27 mouse cellular contexts compared by ENCODE assay signal in the genomic region with DNA sequence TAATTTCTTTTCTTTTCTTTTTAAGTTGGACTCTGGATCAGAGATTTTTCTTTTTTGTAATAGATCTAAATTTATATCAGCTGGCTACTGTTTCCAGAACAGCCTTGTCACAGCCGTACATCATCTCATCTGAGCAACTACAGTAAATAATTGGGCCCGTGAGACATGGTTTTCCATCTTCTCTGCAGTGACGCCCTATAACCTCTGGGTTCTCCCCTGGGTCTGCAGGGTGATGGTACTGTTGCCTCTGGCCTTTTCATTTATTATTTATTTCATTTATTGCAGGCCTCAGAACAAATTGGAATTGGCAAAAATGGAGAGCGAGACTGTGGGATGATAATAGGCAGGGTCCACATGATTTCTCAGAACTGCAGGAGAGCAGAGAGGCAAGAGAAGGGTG.
A peak's percentile ranks its signal among the peaks of the same experiment; 100 is the strongest.
DNase-seq lines count a peak whose midpoint lies in the region; ATAC-seq and TF ChIP-seq lines count a peak whose summit lies in the region.
"Had no signal": no experiment of that assay in that cellular context is flagged by ENCODE, and none has a peak within 500 bp of the region (broad histone marks: within the 10 kb centered on the region; RNA-seq: fewer than 3 reads in every experiment).

No protein-coding gene starts in this region.

- H3K36me3 ChIP-seq in kidney, adult 2 months (ENCODE audit: control insufficient read depth, insufficient read depth, low read length), result no peaks in the 10 kb centered on the region
- no peaks in the 10 kb centered on the region for H3K36me3 ChIP-seq in neural tube, embryonic 11.5 days (ENCODE audit: control insufficient read depth, insufficient read depth, low read length)
- H3K36me3 ChIP-seq in neural tube, embryonic 15.5 days, result no peaks in the 10 kb centered on the region
- no peaks in the 10 kb centered on the region for H3K36me3 ChIP-seq in midbrain, embryonic 13.5 days
- no peaks in the 10 kb centered on the region for H3K36me3 ChIP-seq in midbrain, embryonic 15.5 days (replicated peaks)
- H3K36me3 ChIP-seq: embryonic facial prominence, embryonic 10.5 days; embryonic facial prominence, embryonic 13.5 days; forebrain, embryonic 12.5 days; forebrain, embryonic 15.5 days; heart, embryonic 13.5 days had no signal

- no peak overlapping the region for H3K9ac ChIP-seq in neural tube, embryonic 11.5 days (ENCODE audit: low read length)
- H3K9ac ChIP-seq in neural tube, embryonic 15.5 days (replicated peaks), result no peak overlapping the region
- H3K9ac ChIP-seq in midbrain, embryonic 13.5 days (replicated peaks), result no peak overlapping the region
- no peak overlapping the region for H3K9ac ChIP-seq in midbrain, embryonic 15.5 days
- H3K9ac ChIP-seq: embryonic facial prominence, embryonic 13.5 days; forebrain, embryonic 12.5 days; forebrain, embryonic 15.5 days; heart, embryonic 13.5 days; hindbrain, embryonic 14.5 days had no signal

- peak; percentile 16 to 17 for DNase-seq in kidney, postnatal 4 days
- no peak for DNase-seq in kidney, adult 2 months
- peak; percentile 13 for DNase-seq in neural tube, embryonic 11.5 days (ENCODE audit: low spot score)
- DNase-seq in layer of hippocampus, postnatal 10 days (ENCODE audit: low spot score in 2 of 2), result no peak
- DNase-seq in right cerebral cortex, postnatal 36 days (ENCODE audit: low spot score in 2 of 2), result no peak
- DNase-seq: adrenal gland, adult 2 months; adrenal gland, postnatal 14 days; cerebellum, adult 11-12 months; cerebellum, adult 8-10 months; cerebellum, postnatal 10 days; cerebellum, postnatal 36 days; embryo, embryonic 11 days; gastrocnemius, postnatal 25 days; heart, adult 18-20 months; heart, postnatal 14 days; heart, postnatal 4 days had no signal

- TF ChIP-seq CTCF in kidney, adult 2 months (conservative IDR thresholded peaks at IDR 0.05; ENCODE audit: insufficient read depth, insufficient read length, low read depth, low read length), result no peak

- H3K4me1 ChIP-seq in kidney, adult 2 months (ENCODE audit: control insufficient read depth, insufficient read depth, low read length), result no peaks in the 10 kb centered on the region
- no peaks in the 10 kb centered on the region for H3K4me1 ChIP-seq in neural tube, embryonic 11.5 days (ENCODE audit: control insufficient read depth, insufficient read depth, low read length)
- no peaks in the 10 kb centered on the region for H3K4me1 ChIP-seq in neural tube, embryonic 15.5 days
- 0 out of 2 replicates have a peak, but pooled peaks cover 3% of the 10 kb centered on the region for H3K4me1 ChIP-seq in midbrain, embryonic 13.5 days (replicated peaks)
- H3K4me1 ChIP-seq in midbrain, embryonic 15.5 days, result no peaks in the 10 kb centered on the region
- H3K4me1 ChIP-seq: embryonic facial prominence, embryonic 13.5 days; forebrain, embryonic 12.5 days; forebrain, embryonic 15.5 days; heart, embryonic 13.5 days had no signal

- WGBS in kidney, adult 2 months, result 77% methylated on average over 4 of the region's 4 CpGs
- 66% methylated on average over 4 of the region's 4 CpGs for WGBS in neural tube, embryonic 11.5 days
- 52% methylated on average over 4 of the region's 4 CpGs for WGBS in neural tube, embryonic 15.5 days
- 68% methylated on average over 4 of the region's 4 CpGs for WGBS in midbrain, embryonic 13.5 days
- WGBS in midbrain, embryonic 15.5 days, result 65% methylated on average over 4 of the region's 4 CpGs

- no peak overlapping the region for H3K4me3 ChIP-seq in kidney, adult 2 months (ENCODE audit: insufficient read depth, low read depth, low read length)
- no peak overlapping the region for H3K4me3 ChIP-seq in neural tube, embryonic 11.5 days (ENCODE audit: low read depth, low read length)
- no peak overlapping the region for H3K4me3 ChIP-seq in neural tube, embryonic 15.5 days (replicated peaks)
- H3K4me3 ChIP-seq in midbrain, embryonic 13.5 days (replicated peaks), result no peak overlapping the region
- no peak overlapping the region for H3K4me3 ChIP-seq in midbrain, embryonic 15.5 days
- H3K4me3 ChIP-seq: embryonic facial prominence, embryonic 10.5 days; embryonic facial prominence, embryonic 13.5 days; erythroblast, embryonic 14.5 days; forebrain, embryonic 12.5 days; forebrain, embryonic 15.5 days; heart, embryonic 13.5 days had no signal

- no peaks in the 10 kb centered on the region for H3K9me3 ChIP-seq in neural tube, embryonic 11.5 days (ENCODE audit: control insufficient read depth, low read length)
- no peaks in the 10 kb centered on the region for H3K9me3 ChIP-seq in neural tube, embryonic 15.5 days (replicated peaks)
- H3K9me3 ChIP-seq in midbrain, embryonic 13.5 days, result no peaks in the 10 kb centered on the region
- H3K9me3 ChIP-seq in midbrain, embryonic 15.5 days, result no peaks in the 10 kb centered on the region
- H3K9me3 ChIP-seq: embryonic facial prominence, embryonic 10.5 days; embryonic facial prominence, embryonic 13.5 days; forebrain, embryonic 12.5 days; forebrain, embryonic 15.5 days; heart, embryonic 13.5 days had no signal

- no peak overlapping the region for H3K27ac ChIP-seq in kidney, adult 2 months (ENCODE audit: insufficient read depth, low read depth, low read length)
- H3K27ac ChIP-seq in neural tube, embryonic 11.5 days (ENCODE audit: low read depth, low read length), result no peak overlapping the region
- H3K27ac ChIP-seq in neural tube, embryonic 15.5 days (replicated peaks), result no peak overlapping the region
- 0 out of 2 replicates have a peak overlapping the region, but pooled peaks have one; percentile 31 for H3K27ac ChIP-seq in midbrain, embryonic 13.5 days
- 0 out of 2 replicates have a peak overlapping the region, but pooled peaks have one; percentile 15 for H3K27ac ChIP-seq in midbrain, embryonic 15.5 days
- H3K27ac ChIP-seq: embryonic facial prominence, embryonic 10.5 days; embryonic facial prominence, embryonic 13.5 days; forebrain, embryonic 12.5 days; forebrain, embryonic 15.5 days; heart, embryonic 13.5 days; hindbrain, embryonic 14.5 days had no signal

- no peak for ATAC-seq in neural tube, embryonic 11.5 days (ENCODE audit: insufficient read depth, low FRiP score, low TSS enrichment)
- no peak for ATAC-seq in neural tube, embryonic 15.5 days (ENCODE audit: low FRiP score)
- ATAC-seq in midbrain, embryonic 13.5 days, result peak; percentile 77; the same call in 1 of the 2 replicates
- no peak; the same call in 1 of the 2 replicates for ATAC-seq in midbrain, embryonic 15.5 days (replicated peaks)
- ATAC-seq: CD4-positive, CD25-positive, alpha-beta regulatory T cell, adult 4 months; forebrain, embryonic 15.5 days had no signal

- no peak for TF ChIP-seq POLR2A in kidney, adult 2 months (IDR thresholded peaks at IDR 0.05; ENCODE audit: low read depth, low read length)

- no peaks in the 10 kb centered on the region for H3K27me3 ChIP-seq in kidney, adult 2 months (replicated peaks; ENCODE audit: control insufficient read depth, insufficient read depth, low read length)
- H3K27me3 ChIP-seq in neural tube, embryonic 11.5 days (ENCODE audit: control insufficient read depth, insufficient read depth, low read length), result no peaks in the 10 kb centered on the region
- H3K27me3 ChIP-seq in neural tube, embryonic 15.5 days (replicated peaks), result no peaks in the 10 kb centered on the region
- no peaks in the 10 kb centered on the region for H3K27me3 ChIP-seq in midbrain, embryonic 13.5 days
- no peaks in the 10 kb centered on the region for H3K27me3 ChIP-seq in midbrain, embryonic 15.5 days (replicated peaks)
- H3K27me3 ChIP-seq: embryonic facial prominence, embryonic 13.5 days; forebrain, embryonic 12.5 days; forebrain, embryonic 15.5 days; heart, embryonic 13.5 days had no signal

- no peak overlapping the region for H3K4me2 ChIP-seq in neural tube, embryonic 11.5 days (ENCODE audit: low read depth)
- H3K4me2 ChIP-seq in neural tube, embryonic 15.5 days, result no peak overlapping the region
- no peak overlapping the region for H3K4me2 ChIP-seq in midbrain, embryonic 13.5 days (replicated peaks)
- no peak overlapping the region for H3K4me2 ChIP-seq in midbrain, embryonic 15.5 days
- H3K4me2 ChIP-seq: embryonic facial prominence, embryonic 13.5 days; forebrain, embryonic 12.5 days; forebrain, embryonic 15.5 days; heart, embryonic 13.5 days; hindbrain, embryonic 14.5 days had no signal

Comparison
In these comparisons a context has a peak if more than half of its experiments do, and no peak if none do; other contexts are left out.
1. DNase-seq: peak in kidney, postnatal 4 days (2 of 2) and neural tube, embryonic 11.5 days (single experiment); none in kidney, adult 2 months (single experiment), layer of hippocampus, postnatal 10 days (0 of 2) and right cerebral cortex, postnatal 36 days (0 of 2).
2. H3K27ac ChIP-seq: peak in midbrain, embryonic 13.5 days (single experiment) and midbrain, embryonic 15.5 days (single experiment); none in kidney, adult 2 months (single experiment), neural tube, embryonic 11.5 days (single experiment) and neural tube, embryonic 15.5 days (single experiment).